Comparison of ENCODE assay signal across 9 mouse cellular contexts in genomic region chr1:158343243-158343714, GRCm38 (mm10). TPM values are rescaled to one million over a fixed set of nuclear protein-coding genes. Genes with fewer than 3 reads are reported as not detected.
DNase-seq lines count a peak whose midpoint lies in the region; ATAC-seq lines count a peak whose summit lies in the region.
"Had no signal": no experiment of that assay in that cellular context is flagged by ENCODE, and none has a peak within 500 bp of the region (broad histone marks: within the 10 kb centered on the region; RNA-seq: fewer than 3 reads in every experiment).

No protein-coding gene starts in this region.

- peak; percentile 85 for ATAC-seq in hindbrain, embryonic 11.5 days (ENCODE audit: low FRiP score)
- peak; percentile 82 for ATAC-seq in neural tube, embryonic 12.5 days (ENCODE audit: low FRiP score, low read depth)
- no peak for ATAC-seq in liver, embryonic 11.5 days (replicated peaks; ENCODE audit: low FRiP score)
- ATAC-seq: Patski had no signal

- WGBS in hindbrain, embryonic 11.5 days: 33% methylated on average over 6 of the region's 6 CpGs
- 37% methylated on average over 6 of the region's 6 CpGs for WGBS in neural tube, embryonic 12.5 days
- 54% methylated on average over 6 of the region's 6 CpGs for WGBS in liver, embryonic 11.5 days

- H3K27me3 ChIP-seq in hindbrain, embryonic 11.5 days (ENCODE audit: control insufficient read depth, insufficient read depth, low read length): no peaks in the 10 kb centered on the region
- no peaks in the 10 kb centered on the region for H3K27me3 ChIP-seq in neural tube, embryonic 12.5 days (replicated peaks)
- no peaks in the 10 kb centered on the region for H3K27me3 ChIP-seq in liver, embryonic 11.5 days (replicated peaks; ENCODE audit: control insufficient read depth, insufficient read depth, low read length)
- H3K27me3 ChIP-seq: lung, embryonic 15.5 days had no signal

- H3K4me2 ChIP-seq in hindbrain, embryonic 11.5 days (replicated peaks; ENCODE audit: low read depth, low read length): no peak overlapping the region
- no peak overlapping the region for H3K4me2 ChIP-seq in neural tube, embryonic 12.5 days (replicated peaks)
- no peak overlapping the region for H3K4me2 ChIP-seq in liver, embryonic 11.5 days
- H3K4me2 ChIP-seq: lung, embryonic 15.5 days had no signal

- H3K27ac ChIP-seq in hindbrain, embryonic 11.5 days (ENCODE audit: low read depth, low read length): no peak overlapping the region
- no peak overlapping the region for H3K27ac ChIP-seq in neural tube, embryonic 12.5 days
- H3K27ac ChIP-seq in liver, embryonic 11.5 days (ENCODE audit: low read depth, low read length): no peak overlapping the region
- H3K27ac ChIP-seq: lung, embryonic 15.5 days had no signal

- no peaks in the 10 kb centered on the region for H3K9me3 ChIP-seq in hindbrain, embryonic 11.5 days (ENCODE audit: control insufficient read depth, low read length)
- H3K9me3 ChIP-seq in neural tube, embryonic 12.5 days: no peaks in the 10 kb centered on the region
- H3K9me3 ChIP-seq in liver, embryonic 11.5 days (ENCODE audit: control insufficient read depth, low read length): no peaks in the 10 kb centered on the region
- H3K9me3 ChIP-seq: lung, embryonic 15.5 days had no signal

- H3K9ac ChIP-seq in hindbrain, embryonic 11.5 days (ENCODE audit: low read depth, low read length): no peak overlapping the region
- no peak overlapping the region for H3K9ac ChIP-seq in neural tube, embryonic 12.5 days
- no peak overlapping the region for H3K9ac ChIP-seq in liver, embryonic 11.5 days (ENCODE audit: low read depth, low read length)
- H3K9ac ChIP-seq: lung, embryonic 15.5 days had no signal

- H3K4me1 ChIP-seq in hindbrain, embryonic 11.5 days (replicated peaks; ENCODE audit: control insufficient read depth, insufficient read depth, low read length): no peaks in the 10 kb centered on the region; the same call in 1 of the 2 replicates
- peaks cover 5% of the 10 kb centered on the region; the same call in 1 of the 2 replicates for H3K4me1 ChIP-seq in neural tube, embryonic 12.5 days
- H3K4me1 ChIP-seq in liver, embryonic 11.5 days (replicated peaks; ENCODE audit: control insufficient read depth, insufficient read depth, low read length): no peaks in the 10 kb centered on the region
- H3K4me1 ChIP-seq: lung, embryonic 15.5 days had no signal

- H3K36me3 ChIP-seq in hindbrain, embryonic 11.5 days (ENCODE audit: control insufficient read depth, insufficient read depth, low read length): no peaks in the 10 kb centered on the region
- H3K36me3 ChIP-seq in neural tube, embryonic 12.5 days: no peaks in the 10 kb centered on the region
- H3K36me3 ChIP-seq in liver, embryonic 11.5 days (ENCODE audit: control insufficient read depth, insufficient read depth, low read length): no peaks in the 10 kb centered on the region
- H3K36me3 ChIP-seq: lung, embryonic 15.5 days had no signal

- H3K4me3 ChIP-seq in hindbrain, embryonic 11.5 days (ENCODE audit: low read depth, low read length): no peak overlapping the region
- no peak overlapping the region for H3K4me3 ChIP-seq in neural tube, embryonic 12.5 days
- H3K4me3 ChIP-seq in liver, embryonic 11.5 days (ENCODE audit: low read depth, low read length): no peak overlapping the region
- H3K4me3 ChIP-seq: lung, embryonic 15.5 days had no signal

- DNase-seq in kidney, postnatal 4 days: peak; percentile 14 to 24
- DNase-seq in kidney, adult 8-10 months: no peak
- DNase-seq in embryo, embryonic 10.5 days (ENCODE audit: low spot score): peak; percentile 74
- peak; percentile 53 for DNase-seq in hindbrain, embryonic 11.5 days (ENCODE audit: low spot score)
- no peak for DNase-seq in thymus, postnatal 36 days
- DNase-seq in liver, embryonic 11.5 days (ENCODE audit: low spot score): no peak

RNA-seq across cellular contexts. Expression of gene Brinp2, which starts 12.8 kb away (rescaled TPM):
- polyA plus RNA-seq in hindbrain, embryonic 11.5 days (2014; fragmentation: Nextera tagmentation; extraction: Ambion mirVana): 2.7 and 3.0 TPM in 2 replicates
- polyA plus RNA-seq in neural tube, embryonic 12.5 days (2016; fragmentation: Nextera tagmentation; extraction: Ambion mirVana): 6.1 and 7.1 TPM in 2 replicates
- polyA plus RNA-seq in liver, embryonic 11.5 days (2014; fragmentation: Nextera tagmentation; extraction: Ambion mirVana): 0.44 and 1.0 TPM in 2 replicates
- polyA plus RNA-seq: Patski had no signal

RNA-seq across cellular contexts. Expression of gene Astn1, which starts 18.8 kb away (rescaled TPM):
- polyA plus RNA-seq in hindbrain, embryonic 11.5 days (2014; fragmentation: Nextera tagmentation; extraction: Ambion mirVana): 15.2 and 20.6 TPM in 2 replicates
- polyA plus RNA-seq in neural tube, embryonic 12.5 days (2016; fragmentation: Nextera tagmentation; extraction: Ambion mirVana): 16.4 and 19.5 TPM in 2 replicates
- 0.62 and 1.2 TPM in 2 replicates for polyA plus RNA-seq in liver, embryonic 11.5 days (2014; fragmentation: Nextera tagmentation; extraction: Ambion mirVana)
- polyA plus RNA-seq: Patski had no signal

Comparison
In these comparisons a context has a peak if more than half of its experiments do, and no peak if none do; other contexts are left out.
1. DNase-seq: peak in kidney, postnatal 4 days (2 of 2), embryo, embryonic 10.5 days (single experiment) and hindbrain, embryonic 11.5 days (single experiment); none in kidney, adult 8-10 months (0 of 2), thymus, postnatal 36 days (0 of 2) and liver, embryonic 11.5 days (single experiment).